Mouse (Mus musculus) neural tube, embryonic 11.5 days (tissue): ENCODE measurements around the gene Ube2d1. TPM values are rescaled to one million over a fixed set of nuclear protein-coding genes. Genes with fewer than 3 reads are reported as not detected.

Experiments used
- ATAC-seq: fragments of 200-750 bp; cut with Nextera tagmentation; 2 replicates; pipeline ENCODE4 v1.8.0; 2017; ENCODE audit warnings: moderate number of reproducible peaks, mild to moderate bottlenecking, moderate TSS enrichment, moderate library complexity; ENCODE audit not compliant: insufficient read depth, low FRiP score, low TSS enrichment
- DNase-seq: peaks from one replicate; pipeline ENCODE4 v3.0.0-alpha.2; 2015; ENCODE audit warnings: low spot score
- H3K27ac ChIP-seq: fragments of 300-500 bp; sonication (generic); 2 replicates; pipeline ENCODE4 v1.5.1; 2014; ENCODE audit warnings: low read depth, mild to moderate bottlenecking, low read length
- H3K27me3 ChIP-seq: fragments of 300-500 bp; sonication (generic); 2 replicates; pipeline ENCODE4 v1.6.1; 2014; ENCODE audit warnings: mild to moderate bottlenecking, low read length, mixed read lengths; ENCODE audit not compliant: control insufficient read depth, insufficient read depth
- H3K36me3 ChIP-seq: fragments of 300-500 bp; sonication (generic); 2 replicates; pipeline ENCODE4 v1.6.1; 2014; ENCODE audit warnings: mild to moderate bottlenecking, low read length, moderate library complexity, mixed read lengths; ENCODE audit not compliant: control insufficient read depth, insufficient read depth
- H3K4me1 ChIP-seq: fragments of 300-500 bp; sonication (generic); 2 replicates; pipeline ENCODE4 v1.6.1; 2014; ENCODE audit warnings: low read length, mixed read lengths; ENCODE audit not compliant: control insufficient read depth, insufficient read depth
- H3K4me2 ChIP-seq: fragments of 300-500 bp; sonication (generic); 2 replicates; pipeline ENCODE4 v1.6.1; 2014; ENCODE audit warnings: low read depth, mild to moderate bottlenecking, moderate library complexity
- H3K4me3 ChIP-seq: fragments of 300-500 bp; sonication (generic); 2 replicates; pipeline ENCODE4 v1.5.1; 2014; ENCODE audit warnings: low read depth, low read length
- H3K9ac ChIP-seq: fragments of 300-500 bp; sonication (generic); 2 replicates; pipeline ENCODE4 v1.6.1; 2014; ENCODE audit warnings: mild to moderate bottlenecking, low read length
- H3K9me3 ChIP-seq: fragments of 300-500 bp; sonication (generic); 2 replicates; pipeline ENCODE4 v1.6.1; 2016; ENCODE audit warnings: low read length; ENCODE audit not compliant: control insufficient read depth
- WGBS: fragments of 180-500 bp; shearing (Covaris S2); extraction: QIAGEN DNeasy Blood & Tissue Kit; methylation state at CpG from one replicate; pipeline ENCODE4 v1.1.7; 2014; 5-methylcytosine and 5-hydroxymethylcytosine counted together
- polyA plus RNA-seq: library from polyadenylated mRNA; unstranded; fragments of >200 nt; fragmentation: Nextera tagmentation; extraction: Ambion mirVana; gene quantifications from 2 replicates; pipeline ENCODE4 v1.2.1, GENCODE M21; 2014

Ube2d1 gene
- polyA plus RNA-seq, 1 experiment from 2014 or later: 199 TPM

DNA sequence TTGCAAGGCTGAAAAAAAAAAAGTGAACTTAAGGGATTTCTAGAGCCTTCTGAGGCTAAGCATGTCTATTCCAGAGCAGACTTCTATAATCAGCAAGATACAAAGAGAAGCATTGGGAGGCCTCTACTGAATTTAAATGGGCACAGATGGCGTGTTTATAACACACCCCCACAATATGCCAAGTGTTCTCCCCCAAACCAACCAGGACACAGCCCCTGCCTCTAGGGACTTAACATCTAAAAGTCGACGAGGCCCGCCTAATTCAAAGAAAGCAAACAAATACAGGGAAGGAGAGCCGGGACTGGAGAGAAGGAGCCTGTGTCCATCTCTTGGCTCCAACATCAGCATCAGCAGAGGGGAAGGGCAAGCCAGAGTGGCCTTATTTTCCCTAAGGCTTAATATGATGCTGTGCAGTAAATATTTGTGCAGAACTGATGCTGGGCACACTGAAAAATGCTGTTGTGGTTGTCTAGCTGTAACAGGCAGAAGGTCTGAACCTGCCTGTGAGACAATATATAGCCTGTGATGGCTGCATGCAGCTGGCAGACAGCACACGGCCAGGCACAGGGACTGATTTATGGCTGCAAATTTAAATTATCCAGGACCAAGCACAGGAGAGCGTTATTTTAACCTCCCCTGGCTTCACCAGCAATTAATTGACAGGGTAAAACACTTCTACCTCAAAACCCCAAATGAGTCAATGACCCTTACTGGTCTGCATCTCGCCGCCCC lies 11.9 kb downstream of the Ube2d1 start:
- peak overlapping the region; percentile 66; the same call in 1 of the 2 replicates for H3K27ac ChIP-seq
- 38% methylated on average over 9 of the region's 9 CpGs for WGBS
- H3K36me3 ChIP-seq: no peaks in the 10 kb centered on the region
- H3K4me3 ChIP-seq: no peak overlapping the region
- H3K9me3 ChIP-seq: no peaks in the 10 kb centered on the region
- H3K9ac ChIP-seq: no peak overlapping the region
- no peak overlapping the region for H3K4me2 ChIP-seq
- ATAC-seq (peak; percentile 81), DNase-seq (peak; percentile 20)
- peaks cover 5% of the 10 kb centered on the region; the same call in 1 of the 2 replicates for H3K4me1 ChIP-seq
- H3K27me3 ChIP-seq: no peaks in the 10 kb centered on the region

DNA sequence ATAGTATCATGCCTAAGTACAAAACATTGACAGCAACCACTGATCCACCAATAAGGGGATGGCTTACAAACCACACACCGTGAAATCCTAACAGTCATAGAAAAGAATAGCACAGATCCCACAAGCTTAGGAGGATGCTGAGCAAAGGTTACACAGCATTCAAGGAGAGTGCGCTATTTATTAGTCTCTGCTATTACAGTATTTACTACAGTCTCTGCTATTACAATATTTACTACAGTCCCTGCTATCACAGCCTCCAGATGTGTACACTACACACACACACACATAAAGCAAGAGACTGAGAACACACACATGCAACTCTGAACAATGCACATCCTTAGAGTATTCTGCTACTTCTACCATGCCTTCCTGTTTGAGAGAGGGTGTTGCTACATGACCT lies 17.1 kb downstream of the Ube2d1 start:
- Histone ChIP-seq H3K4me3 (no peak overlapping the region), H3K27ac (no peak overlapping the region), H3K27me3 (no peaks in the 10 kb centered on the region), H3K4me2 (no peak overlapping the region), H3K4me1 (peaks cover 1% of the 10 kb centered on the region; the same call in 1 of the 2 replicates), H3K36me3 (no peaks in the 10 kb centered on the region), H3K9me3 (no peaks in the 10 kb centered on the region), H3K9ac (no peak overlapping the region)
- 94% methylated on average over 2 of the region's 2 CpGs for WGBS
- DNase-seq: no peak
- ATAC-seq: no peak

DNA sequence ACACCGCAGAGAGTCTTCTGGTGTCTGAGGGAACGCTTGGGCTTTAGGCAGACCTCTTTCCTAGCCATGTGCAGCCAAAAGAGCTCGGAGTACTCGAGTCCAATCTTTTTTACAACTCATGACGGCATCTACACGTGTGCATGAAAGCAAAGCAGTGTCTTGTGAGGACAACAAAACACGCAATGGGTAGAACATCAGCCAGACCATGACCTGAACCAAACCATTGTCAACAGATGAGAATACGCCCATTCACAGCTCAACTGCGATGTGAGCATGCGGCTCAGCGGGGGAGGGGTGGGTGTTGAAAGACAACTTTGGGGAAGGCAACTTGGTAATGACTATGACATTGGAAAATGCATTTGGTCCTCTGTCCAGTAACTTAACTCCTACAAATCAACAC lies 17.6 kb downstream of the Ube2d1 start:
- Histone ChIP-seq H3K27me3 (no peaks in the 10 kb centered on the region), H3K36me3 (no peaks in the 10 kb centered on the region), H3K4me1 (no peaks in the 10 kb centered on the region), H3K27ac (no peak overlapping the region), H3K4me2 (no peak overlapping the region), H3K4me3 (no peak overlapping the region), H3K9me3 (no peaks in the 10 kb centered on the region), H3K9ac (no peak overlapping the region)
- 74% methylated on average over 11 of the region's 11 CpGs for WGBS
- no peak for DNase-seq
- ATAC-seq: no peak

DNA sequence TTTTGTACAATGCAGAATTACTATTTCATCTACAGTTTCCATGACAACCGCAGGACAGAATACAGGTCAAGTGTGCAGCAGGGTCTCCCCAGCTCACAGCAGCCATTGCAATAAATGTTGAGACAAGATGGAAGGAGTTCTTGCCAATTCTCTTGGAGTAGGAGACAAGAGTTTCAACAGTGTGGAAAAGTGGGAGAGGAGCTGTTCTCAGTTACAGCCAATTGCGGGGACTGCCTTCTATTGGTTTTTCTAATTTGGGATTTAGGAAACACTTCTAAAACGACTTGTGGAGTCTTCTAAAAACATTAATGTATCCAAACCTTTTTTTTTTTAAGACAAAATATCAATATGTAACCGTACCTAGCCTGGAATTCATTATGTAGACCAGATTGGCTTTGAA lies 20.0 kb downstream of the Ube2d1 start:
- H3K27me3 ChIP-seq: no peaks in the 10 kb centered on the region
- H3K36me3 ChIP-seq: no peaks in the 10 kb centered on the region; the same call in 1 of the 2 replicates
- no peaks in the 10 kb centered on the region for H3K9me3 ChIP-seq
- no peak overlapping the region for H3K27ac ChIP-seq
- H3K4me3 ChIP-seq: no peak overlapping the region
- no peaks in the 10 kb centered on the region for H3K4me1 ChIP-seq
- no peak for ATAC-seq
- 98% methylated on average over 4 of the region's 4 CpGs for WGBS
- DNase-seq: no peak
- H3K9ac ChIP-seq: no peak overlapping the region
- no peak overlapping the region for H3K4me2 ChIP-seq

DNA sequence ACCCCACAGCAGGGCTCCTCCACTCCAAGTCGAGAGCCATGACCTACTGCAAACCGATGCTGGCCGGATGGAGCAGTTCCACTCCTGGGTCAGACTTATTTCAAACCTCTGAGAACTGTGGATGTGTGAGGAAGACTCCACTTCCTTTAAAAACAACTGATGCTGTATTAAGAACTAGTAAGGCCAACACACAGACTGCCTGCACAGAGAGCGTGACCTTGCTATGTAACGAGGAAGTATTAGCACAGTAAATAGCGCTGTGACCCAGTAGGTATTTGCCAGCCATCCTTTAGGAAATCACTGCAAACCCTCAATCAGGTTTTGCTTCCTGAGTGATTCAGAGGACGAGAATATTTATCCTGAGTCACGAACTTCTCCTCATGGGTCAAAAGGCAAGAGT lies 23.4 kb downstream of the Ube2d1 start:
- DNase-seq (no peak), ATAC-seq (no peak)
- H3K36me3 ChIP-seq: peaks cover 2% of the 10 kb centered on the region
- no peak overlapping the region for H3K9ac ChIP-seq
- H3K4me1 ChIP-seq: no peaks in the 10 kb centered on the region
- no peaks in the 10 kb centered on the region for H3K27me3 ChIP-seq
- H3K4me2 ChIP-seq: no peak overlapping the region
- H3K4me3 ChIP-seq: no peak overlapping the region
- no peaks in the 10 kb centered on the region for H3K9me3 ChIP-seq
- WGBS: 82% methylated on average over 8 of the region's 8 CpGs
- 0 out of 2 replicates have a peak overlapping the region, but pooled peaks have one; percentile 14 for H3K27ac ChIP-seq

DNA sequence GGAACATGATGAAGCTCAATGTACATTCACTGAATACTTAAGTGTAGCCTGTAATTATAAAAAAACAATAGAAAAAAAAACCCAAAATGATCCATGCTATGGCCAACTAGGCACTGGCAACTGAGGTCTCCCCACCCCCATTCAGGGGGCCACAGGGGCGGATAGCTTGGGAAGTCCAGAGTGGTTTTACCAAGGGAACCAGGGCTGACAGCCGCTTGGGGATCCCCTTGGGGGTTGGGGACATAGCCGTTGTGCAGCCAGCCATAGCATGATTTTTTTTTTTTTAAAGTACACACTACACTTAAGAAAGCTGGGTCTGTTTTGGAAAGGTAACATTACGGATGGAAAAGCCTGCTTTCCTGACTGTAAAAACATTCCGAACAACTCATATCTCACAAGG lies 26.1 kb downstream of the Ube2d1 start:
- no peak for ATAC-seq
- Histone ChIP-seq H3K9ac (no peak overlapping the region), H3K27me3 (no peaks in the 10 kb centered on the region), H3K4me1 (no peaks in the 10 kb centered on the region), H3K4me2 (no peak overlapping the region), H3K27ac (no peak overlapping the region), H3K9me3 (no peaks in the 10 kb centered on the region), H3K4me3 (no peak overlapping the region), H3K36me3 (peaks cover 5% of the 10 kb centered on the region)
- 80% methylated on average over 5 of the region's 5 CpGs for WGBS
- no peak for DNase-seq

DNA sequence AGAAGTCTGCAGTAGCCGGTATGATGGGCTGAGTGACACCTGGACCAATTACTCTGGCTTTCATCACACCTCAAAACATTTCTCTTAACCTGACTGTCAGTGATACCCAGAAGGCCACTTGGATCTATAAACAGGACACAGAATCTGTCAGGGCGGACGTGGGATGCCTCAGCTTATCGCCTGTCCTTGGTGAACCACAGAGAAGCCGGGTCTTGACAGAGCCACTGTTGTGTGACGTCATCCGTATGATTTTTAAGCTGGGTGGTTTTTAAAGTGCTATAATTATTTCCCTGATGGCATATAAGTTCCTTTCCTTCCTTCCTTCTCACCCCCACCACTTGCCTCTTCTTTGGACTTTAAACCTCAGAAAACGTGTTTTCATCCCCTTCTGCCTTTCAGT lies 26.5 kb downstream of the Ube2d1 start:
- no peak overlapping the region for H3K4me3 ChIP-seq
- WGBS: 91% methylated on average over 8 of the region's 8 CpGs

DNA sequence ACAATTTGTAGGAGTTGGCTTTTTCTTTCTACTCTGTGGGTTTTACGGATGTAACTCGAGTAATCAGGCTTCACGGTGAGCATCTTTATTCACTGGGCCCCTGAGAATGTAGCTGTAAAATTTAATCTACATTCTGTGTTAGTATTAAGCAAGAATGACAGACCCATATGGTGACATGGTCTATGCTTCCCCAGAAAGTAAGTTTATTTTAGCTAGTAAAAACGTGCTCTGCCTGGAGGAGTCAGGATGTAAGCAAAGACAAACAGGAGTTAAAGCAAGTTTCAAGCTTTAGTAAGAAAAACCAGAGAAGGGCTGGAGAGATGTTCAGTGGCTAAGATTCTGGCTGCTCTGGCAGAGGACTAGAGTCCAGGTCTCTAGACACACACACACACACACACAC lies 31.9 kb downstream of the Ube2d1 start:
- Histone ChIP-seq H3K27ac (no peak overlapping the region), H3K27me3 (no peaks in the 10 kb centered on the region), H3K4me3 (no peak overlapping the region), H3K9ac (no peak overlapping the region), H3K36me3 (peaks cover 3% of the 10 kb centered on the region; the same call in 1 of the 2 replicates), H3K4me2 (no peak overlapping the region), H3K9me3 (no peaks in the 10 kb centered on the region), H3K4me1 (no peaks in the 10 kb centered on the region)
- ATAC-seq (no peak), DNase-seq (no peak)
- 84% methylated on average over 4 of the region's 4 CpGs for WGBS

More for the DNA sequence above, 26.5 kb downstream of the Ube2d1 start:
- H3K27me3 ChIP-seq: no peaks in the 10 kb centered on the region
- DNase-seq (no peak), ATAC-seq (no peak)
- peaks cover 5% of the 10 kb centered on the region for H3K36me3 ChIP-seq
- H3K4me2 ChIP-seq: no peak overlapping the region
- H3K27ac ChIP-seq: no peak overlapping the region
- no peaks in the 10 kb centered on the region for H3K4me1 ChIP-seq
- no peaks in the 10 kb centered on the region for H3K9me3 ChIP-seq
- H3K9ac ChIP-seq: no peak overlapping the region

DNA sequence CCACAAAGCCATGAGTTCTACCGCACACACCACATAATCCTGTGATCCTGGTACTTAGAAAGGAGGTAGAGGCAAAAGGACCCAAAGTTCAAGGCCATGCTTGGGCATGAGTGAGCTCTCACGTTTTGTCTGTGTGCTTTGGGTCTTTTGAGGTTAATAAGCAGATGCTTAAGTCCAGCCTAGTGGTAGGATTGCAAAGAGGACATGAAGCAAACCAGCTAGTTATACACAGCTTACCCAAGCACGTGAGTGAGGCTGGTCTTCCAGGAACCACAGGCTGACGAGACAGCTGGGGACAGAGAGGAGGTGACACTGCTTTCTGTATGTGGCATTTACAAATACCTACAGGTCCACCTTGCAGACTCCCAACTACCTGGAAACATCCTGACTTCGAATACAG lies 32.6 kb downstream of the Ube2d1 start:
- no peaks in the 10 kb centered on the region for H3K4me1 ChIP-seq
- H3K36me3 ChIP-seq: 0 out of 2 replicates have a peak, but pooled peaks cover 3% of the 10 kb centered on the region
- no peaks in the 10 kb centered on the region for H3K27me3 ChIP-seq
- no peak for DNase-seq
- no peaks in the 10 kb centered on the region for H3K9me3 ChIP-seq
- 81% methylated on average over 5 of the region's 5 CpGs for WGBS
- H3K9ac ChIP-seq: no peak overlapping the region
- ATAC-seq: no peak
- no peak overlapping the region for H3K4me2 ChIP-seq
- H3K27ac ChIP-seq: no peak overlapping the region
- no peak overlapping the region for H3K4me3 ChIP-seq
